Mouse (Mus musculus): ENCODE measurements at regions not wholly inside any gene's neighbourhood (a gene's known extent, or its start where the extent isn't known, plus 50 kb on each side); places are given as distances from the start of the nearest gene placed in this dataset.

DNA sequence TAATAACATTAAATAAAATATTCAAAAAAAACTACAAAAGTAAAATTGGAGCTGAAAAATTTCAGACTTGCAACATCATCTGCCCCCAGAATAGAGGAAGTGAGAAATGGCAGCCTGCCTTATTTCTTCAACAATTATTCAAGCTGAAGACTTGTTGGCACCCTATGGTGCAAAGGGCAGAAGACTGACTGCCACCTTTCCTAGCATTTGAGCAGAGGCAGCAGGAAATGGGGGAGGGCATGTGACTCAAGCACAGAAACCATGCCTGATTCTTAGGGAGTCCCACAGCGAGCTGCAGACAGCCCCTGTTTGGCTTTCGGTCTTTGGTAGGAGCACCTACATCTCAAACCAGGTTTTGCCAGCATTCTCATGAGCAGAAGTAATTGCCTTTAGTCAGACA lies 188.2 kb downstream of the Ube2e3 start:
- H3K4me3 ChIP-seq (ENCODE audit: control insufficient read depth in 1 of 2, insufficient read depth in 1 of 2, low read depth in 2 of 2, low read length in 2 of 2): no peak overlapping the region
- H3K27ac ChIP-seq (ENCODE audit: control insufficient read depth, low read depth, low read length): no peak overlapping the region
- H3K36me3 ChIP-seq (ENCODE audit: control insufficient read depth in 1 of 2, insufficient read depth in 2 of 2, low read length in 2 of 2): peaks cover 0 to 6% of the 10 kb centered on the region in 2 experiments; a peak in 2 of 4 replicates
- H3K79me2 ChIP-seq (ENCODE audit: control insufficient read depth, insufficient read depth, low read length, poor library complexity): no peaks in the 10 kb centered on the region
- H3K9ac ChIP-seq (ENCODE audit: control insufficient read depth, low read depth, low read length, poor library complexity, severe bottlenecking): no peak overlapping the region
- TF ChIP-seq EP300 (IDR thresholded peaks at IDR 0.05; ENCODE audit: low read depth in 1 of 2, low read length in 2 of 2): peak in 1 of 2 experiments; percentile 42; a peak in 1 of 4 replicates
- peak; percentile 56; the same call in 1 of the 2 replicates for TF ChIP-seq USF1 (IDR thresholded peaks at IDR 0.05; ENCODE audit: low read depth, low read length)
- TF ChIP-seq NELFE (IDR thresholded peaks at IDR 0.05; ENCODE audit: low read depth, low read length): no peak
- no peaks in the 10 kb centered on the region for H3K9me3 ChIP-seq (replicated peaks; ENCODE audit: insufficient read depth, low read length)
- DNase-seq (ENCODE audit: low read depth, low spot score): peak; percentile 66
- peaks cover 3 to 13% of the 10 kb centered on the region in 2 experiments; a peak in 3 of 4 replicates for H3K4me1 ChIP-seq (ENCODE audit: control insufficient read depth in 1 of 2, insufficient read depth in 2 of 2, low read length in 2 of 2)
- no peaks in the 10 kb centered on the region for H3K27me3 ChIP-seq (ENCODE audit: control insufficient read depth in 1 of 2, insufficient read depth in 2 of 2, low read length in 2 of 2)

DNA sequence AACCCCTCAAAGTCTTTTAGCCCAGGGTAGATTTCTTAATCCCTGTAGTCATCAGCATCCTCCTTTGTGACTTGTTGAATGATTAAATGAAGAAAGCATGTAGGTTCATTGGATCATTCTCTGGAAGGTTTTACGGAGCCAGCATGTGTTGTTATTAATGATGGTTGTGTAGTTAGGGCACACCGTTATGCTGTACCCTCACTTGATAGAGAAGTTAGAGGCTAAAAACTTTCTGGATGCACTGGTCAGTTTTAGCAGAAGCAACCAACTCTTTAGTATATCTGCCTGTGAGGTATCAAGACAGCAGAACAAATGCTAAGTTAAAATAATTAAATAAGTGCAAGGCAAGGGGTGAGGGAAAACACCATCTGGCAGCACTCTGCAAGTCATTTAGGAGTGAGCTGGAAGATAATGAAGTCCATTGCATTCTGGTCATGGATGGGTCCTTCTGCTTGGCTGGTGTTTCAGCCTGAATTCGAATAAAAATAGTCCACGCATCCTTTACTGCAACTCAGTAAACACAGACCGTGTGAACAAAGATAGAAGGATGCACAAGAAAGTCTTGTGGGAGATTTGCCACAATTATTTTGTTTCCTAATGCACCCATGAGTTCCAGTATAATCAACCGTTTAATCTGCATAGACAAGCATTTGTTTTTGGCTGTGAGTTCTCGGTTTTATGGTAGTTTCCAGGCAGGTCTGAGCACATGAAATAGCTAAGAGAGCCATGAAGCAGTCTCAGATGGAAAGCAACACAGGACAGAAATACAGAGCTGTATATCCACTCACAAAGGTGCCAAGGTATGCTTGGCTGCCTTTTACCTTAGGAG lies 191.4 kb downstream of the Ube2e3 start:
- H3K9me3 ChIP-seq (replicated peaks; ENCODE audit: insufficient read depth, low read length): no peaks in the 10 kb centered on the region
- peaks cover 0 to 17% of the 10 kb centered on the region in 2 experiments; a peak in 2 of 4 replicates for H3K36me3 ChIP-seq (ENCODE audit: control insufficient read depth in 1 of 2, insufficient read depth in 2 of 2, low read length in 2 of 2)
- H3K79me2 ChIP-seq (ENCODE audit: control insufficient read depth, insufficient read depth, low read length, poor library complexity): no peaks in the 10 kb centered on the region
- no peak overlapping the region for H3K27ac ChIP-seq (ENCODE audit: control insufficient read depth, low read depth, low read length)
- no peak for DNase-seq (ENCODE audit: low read depth, low spot score)
- no peak overlapping the region for H3K4me3 ChIP-seq (ENCODE audit: control insufficient read depth in 1 of 2, insufficient read depth in 1 of 2, low read depth in 2 of 2, low read length in 2 of 2)
- no peak overlapping the region for H3K9ac ChIP-seq (ENCODE audit: control insufficient read depth, low read depth, low read length, poor library complexity, severe bottlenecking)
- TF ChIP-seq POLR2A (IDR thresholded peaks at IDR 0.05; ENCODE audit: control insufficient read depth in 1 of 2, insufficient read depth in 1 of 2, low read depth in 1 of 2, low read length in 2 of 2, poor library complexity in 1 of 2): no peak
- TF ChIP-seq MAX (IDR thresholded peaks at IDR 0.05; ENCODE audit: low read length): no peak
- no peaks in the 10 kb centered on the region for H3K27me3 ChIP-seq (ENCODE audit: control insufficient read depth in 1 of 2, insufficient read depth in 2 of 2, low read length in 2 of 2)
- peaks cover 3 to 13% of the 10 kb centered on the region in 2 experiments; a peak in 3 of 4 replicates for H3K4me1 ChIP-seq (ENCODE audit: control insufficient read depth in 1 of 2, insufficient read depth in 2 of 2, low read length in 2 of 2)

DNA sequence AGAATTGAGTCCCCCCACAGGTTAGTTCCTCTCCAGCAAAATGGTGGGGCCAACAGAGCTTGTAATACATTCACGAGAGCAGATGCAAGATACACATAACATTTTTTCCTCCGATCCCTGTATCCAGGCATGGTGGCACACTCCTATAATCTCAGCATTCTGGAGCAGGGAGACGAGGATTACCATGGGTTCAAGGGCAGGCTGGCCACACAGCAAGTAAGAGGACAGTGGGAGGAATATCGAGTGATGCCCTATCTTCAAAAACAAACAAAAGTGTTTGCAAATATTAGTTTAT lies 192.0 kb downstream of the Ube2e3 start:
- H3K4me3 ChIP-seq (ENCODE audit: control insufficient read depth in 1 of 2, insufficient read depth in 1 of 2, low read depth in 2 of 2, low read length in 2 of 2): no peak overlapping the region
- DNase-seq (ENCODE audit: low read depth, low spot score): no peak
- H3K4me1 ChIP-seq (ENCODE audit: control insufficient read depth in 1 of 2, insufficient read depth in 2 of 2, low read length in 2 of 2): peaks cover 3 to 13% of the 10 kb centered on the region in 2 experiments; a peak in 3 of 4 replicates
- no peaks in the 10 kb centered on the region for H3K79me2 ChIP-seq (ENCODE audit: control insufficient read depth, insufficient read depth, low read length, poor library complexity)
- no peaks in the 10 kb centered on the region for H3K9me3 ChIP-seq (replicated peaks; ENCODE audit: insufficient read depth, low read length)
- no peaks in the 10 kb centered on the region for H3K27me3 ChIP-seq (ENCODE audit: control insufficient read depth in 1 of 2, insufficient read depth in 2 of 2, low read length in 2 of 2)
- peaks cover 0 to 17% of the 10 kb centered on the region in 2 experiments; a peak in 2 of 4 replicates for H3K36me3 ChIP-seq (ENCODE audit: control insufficient read depth in 1 of 2, insufficient read depth in 2 of 2, low read length in 2 of 2)
- no peak overlapping the region; the same call in 1 of the 2 replicates for H3K27ac ChIP-seq (ENCODE audit: control insufficient read depth, low read depth, low read length)
- no peak overlapping the region for H3K9ac ChIP-seq (ENCODE audit: control insufficient read depth, low read depth, low read length, poor library complexity, severe bottlenecking)
- no peak for TF ChIP-seq SIN3A (IDR thresholded peaks at IDR 0.05; ENCODE audit: low read length)
- TF ChIP-seq RCOR1 (IDR thresholded peaks at IDR 0.05; ENCODE audit: low read depth, low read length): no peak
- no peak for TF ChIP-seq USF2 (IDR thresholded peaks at IDR 0.05; ENCODE audit: borderline replicate concordance in 1 of 2, insufficient read depth in 1 of 2, low read depth in 1 of 2, low read length in 2 of 2)
- no peak for TF ChIP-seq CTCF (IDR thresholded peaks at IDR 0.05 in 2 of 3, conservative IDR thresholded peaks at IDR 0.05 in 1 of 3; ENCODE audit: control insufficient read depth in 1 of 3, insufficient read depth in 1 of 3, low read depth in 2 of 3, low read length in 3 of 3, poor library complexity in 1 of 3, severe bottlenecking in 1 of 3)
- no peak for TF ChIP-seq MAZ (IDR thresholded peaks at IDR 0.05; ENCODE audit: low read depth, low read length)

Measured in MEL (cell line).